Mouse (Mus musculus): ENCODE measurements around the gene Pam16. TPM values are rescaled to one million over a fixed set of nuclear protein-coding genes. Genes with fewer than 3 reads are reported as not detected.
A peak's percentile ranks its signal among the peaks of the same experiment; 100 is the strongest.

Gene Pam16
- total RNA-seq, 1 experiment: 131 TPM

DNA sequence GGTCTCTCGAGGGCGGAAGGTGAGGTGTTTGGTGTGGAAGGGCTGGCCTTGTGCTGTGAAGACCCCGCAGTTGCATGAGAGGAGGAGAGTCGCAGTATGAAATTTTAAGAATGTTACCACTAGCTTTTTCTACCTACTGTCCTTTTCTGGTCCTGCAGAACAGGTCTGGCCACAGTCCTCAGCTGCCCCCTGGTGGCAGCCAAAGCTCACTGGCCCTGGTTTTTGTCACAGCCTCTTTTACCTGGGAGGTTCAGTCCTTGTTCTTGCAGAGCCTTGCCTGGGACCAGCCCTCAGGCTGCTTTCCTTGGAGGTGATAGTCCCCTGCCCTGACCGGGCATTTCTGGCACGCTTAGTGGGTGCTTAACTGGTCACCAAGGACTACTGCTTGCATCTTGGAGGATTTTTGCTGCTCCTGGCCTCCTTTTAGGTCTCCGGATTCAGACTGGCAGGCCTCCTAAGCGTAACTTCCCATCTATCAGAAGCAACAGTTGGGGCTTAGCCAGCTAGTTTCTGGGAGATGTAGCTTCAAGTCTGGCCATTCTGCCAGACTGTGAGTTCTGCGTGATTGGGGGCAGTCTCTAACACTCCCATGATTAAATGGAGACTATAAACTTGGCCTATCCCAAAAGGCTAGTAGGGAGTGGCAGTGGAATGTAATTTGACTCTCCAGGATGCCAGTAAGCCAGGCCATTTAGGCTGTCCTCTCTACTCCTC is 16.8 kb downstream of the Pam16 start:
- peak overlapping the region; percentile 5; the same call in 1 of the 2 replicates for H3K27ac ChIP-seq (ENCODE audit: insufficient read depth, low read depth, low read length, poor library complexity, severe bottlenecking)
- no peak overlapping the region for H3K4me3 ChIP-seq (ENCODE audit: insufficient read depth in 1 of 2, low read depth in 1 of 2, low read length in 2 of 2, poor library complexity in 1 of 2, severe bottlenecking in 1 of 2)
- H3K36me3 ChIP-seq (ENCODE audit: control insufficient read depth, insufficient read depth, low read length, poor library complexity, severe bottlenecking): peaks cover 29% of the 10 kb centered on the region
- in situ Hi-C loops (cut with MboI; ENCODE audit: low sequenced_read_pairs in 2 of 2, unreplicated experiment in 2 of 2): no loop called here
- DNase-seq (ENCODE audit: low read depth, low spot score): peak; percentile 71
- peaks cover 12 to 53% of the 10 kb centered on the region in 2 experiments for H3K4me1 ChIP-seq (ENCODE audit: control insufficient read depth in 2 of 2, insufficient read depth in 2 of 2, low read length in 2 of 2, poor library complexity in 1 of 2)
- TF ChIP-seq ZNF384 (IDR thresholded peaks at IDR 0.05; ENCODE audit: low read depth, low read length) (no peak), MAFK (IDR thresholded peaks at IDR 0.05; ENCODE audit: insufficient read depth, low read depth, low read length) (no peak), HCFC1 (IDR thresholded peaks at IDR 0.05; ENCODE audit: borderline replicate concordance, insufficient read depth, low read length) (no peak), CHD2 (IDR thresholded peaks at IDR 0.05; ENCODE audit: low read depth, low read length) (no peak), ZC3H11A (IDR thresholded peaks at IDR 0.05; ENCODE audit: borderline replicate concordance, low read depth, low read length) (peak; percentile 94)
- no peak overlapping the region for H3K9ac ChIP-seq (ENCODE audit: insufficient read depth, low read depth, low read length, poor library complexity, severe bottlenecking)
- H3K9me3 ChIP-seq (ENCODE audit: control insufficient read depth, insufficient read depth, low read depth, low read length): no peaks in the 10 kb centered on the region

DNA sequence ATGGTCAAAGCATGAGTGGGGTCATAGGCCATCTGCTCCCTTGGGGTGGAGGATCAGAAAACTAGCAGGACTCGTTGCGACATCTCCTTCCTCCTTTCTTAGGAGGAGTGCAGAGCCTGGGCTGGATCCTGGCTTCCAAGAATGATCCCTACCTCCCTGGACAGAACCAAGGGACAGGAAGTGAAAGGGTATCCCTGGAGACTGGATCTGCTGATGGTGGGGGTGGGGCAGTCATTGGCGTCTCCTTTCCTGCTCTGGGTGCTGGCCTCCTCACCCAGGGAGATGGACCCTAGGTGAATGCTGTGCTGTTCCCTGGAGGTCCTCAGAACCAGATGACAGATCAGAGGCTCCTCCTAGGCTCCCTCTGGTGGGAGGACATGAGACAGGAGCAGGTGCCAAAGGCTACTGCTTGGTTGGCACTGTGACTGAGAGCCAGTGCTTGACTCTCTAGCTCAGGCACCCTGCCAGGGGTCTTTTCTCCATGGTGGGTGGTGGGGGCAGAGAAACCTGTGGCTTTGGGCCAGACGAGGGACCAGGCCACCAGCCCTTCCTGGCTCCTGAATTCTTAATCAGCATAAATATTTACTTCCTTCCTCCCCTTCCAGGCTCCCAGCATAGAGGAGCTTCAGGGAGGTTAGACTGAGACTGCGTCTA is 18.2 kb downstream of the Pam16 start:
- in situ Hi-C loops (cut with MboI; ENCODE audit: low sequenced_read_pairs in 2 of 2, unreplicated experiment in 2 of 2): no loop called here
- H3K4me3 ChIP-seq (ENCODE audit: insufficient read depth in 1 of 2, low read depth in 1 of 2, low read length in 2 of 2, poor library complexity in 1 of 2, severe bottlenecking in 1 of 2): no peak overlapping the region
- no peak for DNase-seq (ENCODE audit: low read depth, low spot score)
- no peak for TF ChIP-seq HCFC1 (IDR thresholded peaks at IDR 0.05; ENCODE audit: borderline replicate concordance, insufficient read depth, low read length)
- TF ChIP-seq ZC3H11A (IDR thresholded peaks at IDR 0.05; ENCODE audit: borderline replicate concordance, low read depth, low read length): no peak
- TF ChIP-seq MAFK (IDR thresholded peaks at IDR 0.05; ENCODE audit: insufficient read depth, low read depth, low read length): no peak
- no peak for TF ChIP-seq CHD2 (IDR thresholded peaks at IDR 0.05; ENCODE audit: low read depth, low read length)
- no peak for TF ChIP-seq ZNF384 (IDR thresholded peaks at IDR 0.05; ENCODE audit: low read depth, low read length)
- H3K4me1 ChIP-seq (ENCODE audit: control insufficient read depth in 2 of 2, insufficient read depth in 2 of 2, low read length in 2 of 2, poor library complexity in 1 of 2): peaks cover 18 to 62% of the 10 kb centered on the region in 2 experiments
- no peaks in the 10 kb centered on the region for H3K9me3 ChIP-seq (ENCODE audit: control insufficient read depth, insufficient read depth, low read depth, low read length)
- no peak overlapping the region for H3K27ac ChIP-seq (ENCODE audit: insufficient read depth, low read depth, low read length, poor library complexity, severe bottlenecking)
- H3K9ac ChIP-seq (ENCODE audit: insufficient read depth, low read depth, low read length, poor library complexity, severe bottlenecking): no peak overlapping the region
- H3K36me3 ChIP-seq (ENCODE audit: control insufficient read depth, insufficient read depth, low read length, poor library complexity, severe bottlenecking): peaks cover 26% of the 10 kb centered on the region

DNA sequence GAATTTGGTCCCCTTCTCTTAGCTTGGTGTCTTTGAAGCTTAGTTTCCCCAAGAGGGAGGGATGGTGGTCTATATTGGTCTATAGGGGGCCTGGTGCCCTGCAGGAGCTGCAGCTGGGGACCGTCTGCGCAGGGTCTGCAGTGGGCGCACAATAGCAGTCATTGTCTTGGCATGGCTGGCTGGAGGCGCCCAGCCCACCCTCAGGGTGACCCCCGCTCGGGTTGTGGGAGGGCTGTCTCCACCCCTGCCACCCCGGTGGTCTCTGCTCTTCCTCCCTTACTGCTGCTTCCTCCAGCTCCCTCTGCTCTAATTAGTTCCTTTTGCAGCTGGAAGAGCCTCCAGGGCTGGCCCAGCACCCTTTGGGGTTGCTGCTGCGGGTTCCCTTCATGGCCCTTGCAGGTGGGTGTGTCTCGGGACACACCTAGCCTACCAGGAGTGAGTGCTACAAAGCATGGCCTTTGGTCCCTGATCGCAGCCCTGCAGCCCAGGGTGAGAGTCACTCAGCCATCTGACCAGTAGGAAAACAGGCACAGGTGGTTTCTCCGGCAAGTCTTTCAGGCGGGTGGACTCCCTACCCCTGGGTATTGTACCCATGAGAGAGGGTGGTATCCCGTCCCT is 19.2 kb downstream of the Pam16 start:
- H3K9ac ChIP-seq (ENCODE audit: insufficient read depth, low read depth, low read length, poor library complexity, severe bottlenecking): no peak overlapping the region
- H3K9me3 ChIP-seq (ENCODE audit: control insufficient read depth, insufficient read depth, low read depth, low read length): no peaks in the 10 kb centered on the region
- H3K36me3 ChIP-seq (ENCODE audit: control insufficient read depth, insufficient read depth, low read length, poor library complexity, severe bottlenecking): peaks cover 18% of the 10 kb centered on the region
- H3K4me3 ChIP-seq (ENCODE audit: insufficient read depth in 1 of 2, low read depth in 1 of 2, low read length in 2 of 2, poor library complexity in 1 of 2, severe bottlenecking in 1 of 2): no peak overlapping the region
- no peak overlapping the region for H3K27ac ChIP-seq (ENCODE audit: insufficient read depth, low read depth, low read length, poor library complexity, severe bottlenecking)
- TF ChIP-seq ZC3H11A (IDR thresholded peaks at IDR 0.05; ENCODE audit: borderline replicate concordance, low read depth, low read length): no peak
- no peak for TF ChIP-seq MAFK (IDR thresholded peaks at IDR 0.05; ENCODE audit: insufficient read depth, low read depth, low read length)
- no peak for TF ChIP-seq CHD2 (IDR thresholded peaks at IDR 0.05; ENCODE audit: low read depth, low read length)
- no peak for TF ChIP-seq ZNF384 (IDR thresholded peaks at IDR 0.05; ENCODE audit: low read depth, low read length)
- no peak for TF ChIP-seq HCFC1 (IDR thresholded peaks at IDR 0.05; ENCODE audit: borderline replicate concordance, insufficient read depth, low read length)
- peaks cover 21 to 71% of the 10 kb centered on the region in 2 experiments for H3K4me1 ChIP-seq (ENCODE audit: control insufficient read depth in 2 of 2, insufficient read depth in 2 of 2, low read length in 2 of 2, poor library complexity in 1 of 2)
- in situ Hi-C loops (cut with MboI; ENCODE audit: low sequenced_read_pairs in 2 of 2, unreplicated experiment in 2 of 2): no loop called here
- no peak for DNase-seq (ENCODE audit: low read depth, low spot score)

DNA sequence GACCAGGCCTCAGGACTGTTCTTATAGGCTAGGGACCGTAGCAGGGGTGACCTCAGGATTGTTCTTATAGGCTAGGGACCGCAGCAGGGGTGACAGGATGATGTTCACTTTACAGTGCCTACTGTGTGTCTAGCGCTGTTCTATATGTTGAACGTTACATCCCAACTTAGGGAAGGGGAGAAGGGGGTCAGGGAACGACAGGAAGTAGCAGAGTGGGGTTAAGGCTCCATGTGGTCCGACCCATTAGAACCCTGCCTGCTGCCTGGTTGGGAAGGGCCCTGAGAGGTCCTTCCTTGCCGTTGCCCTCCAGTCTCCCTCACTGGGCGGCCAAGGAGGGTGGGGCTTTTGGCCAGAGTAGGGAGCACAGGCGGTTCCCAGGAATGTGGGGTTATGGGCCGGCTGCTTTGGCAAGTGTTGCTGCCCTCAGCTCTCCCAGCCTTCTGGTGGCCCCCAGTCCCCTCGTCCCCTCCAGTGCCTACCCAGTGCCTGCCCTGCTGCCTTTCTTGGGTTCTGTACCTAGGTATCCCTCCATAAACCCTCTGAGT is 20.4 kb downstream of the Pam16 start:
- Histone ChIP-seq H3K36me3 (ENCODE audit: control insufficient read depth, insufficient read depth, low read length, poor library complexity, severe bottlenecking) (peaks cover 11% of the 10 kb centered on the region), H3K27ac (ENCODE audit: insufficient read depth, low read depth, low read length, poor library complexity, severe bottlenecking) (no peak overlapping the region), H3K9me3 (ENCODE audit: control insufficient read depth, insufficient read depth, low read depth, low read length) (no peaks in the 10 kb centered on the region), H3K4me1 (ENCODE audit: control insufficient read depth in 2 of 2, insufficient read depth in 2 of 2, low read length in 2 of 2, poor library complexity in 1 of 2) (peaks cover 29 to 82% of the 10 kb centered on the region in 2 experiments), H3K4me3 (ENCODE audit: insufficient read depth in 1 of 2, low read depth in 1 of 2, low read length in 2 of 2, poor library complexity in 1 of 2, severe bottlenecking in 1 of 2) (no peak overlapping the region), H3K9ac (ENCODE audit: insufficient read depth, low read depth, low read length, poor library complexity, severe bottlenecking) (no peak overlapping the region)
- no peak for TF ChIP-seq ZC3H11A (IDR thresholded peaks at IDR 0.05; ENCODE audit: borderline replicate concordance, low read depth, low read length)
- no peak for TF ChIP-seq HCFC1 (IDR thresholded peaks at IDR 0.05; ENCODE audit: borderline replicate concordance, insufficient read depth, low read length)
- TF ChIP-seq CHD2 (IDR thresholded peaks at IDR 0.05; ENCODE audit: low read depth, low read length): no peak
- TF ChIP-seq ZNF384 (IDR thresholded peaks at IDR 0.05; ENCODE audit: low read depth, low read length): no peak
- no peak for TF ChIP-seq MAFK (IDR thresholded peaks at IDR 0.05; ENCODE audit: insufficient read depth, low read depth, low read length)
- in situ Hi-C loops (cut with MboI; ENCODE audit: low sequenced_read_pairs in 2 of 2, unreplicated experiment in 2 of 2): no loop called here
- DNase-seq (ENCODE audit: low read depth, low spot score): no peak
